Mouse (Mus musculus): ENCODE data around the gene Ptprg.

The Ptprg gene

GRCm38 (mm10) chr14:11822830-11823700 lies 269.7 kb downstream of the Ptprg start:
- DNase-seq (ENCODE audit: low spot score): no peak

- DNase-seq (ENCODE audit: low spot score): no peak
These were observed 270.4 kb downstream of the Ptprg start for GRCm38 (mm10) chr14:11823701-11824095.

GRCm38 (mm10) chr14:11824915-11825314 lies 271.6 kb downstream of the Ptprg start:
- no peak for DNase-seq (ENCODE audit: low spot score)

GRCm38 (mm10) chr14:11825551-11825950 lies 272.2 kb downstream of the Ptprg start:
- DNase-seq (ENCODE audit: low spot score): no peak

GRCm38 (mm10) chr14:11828086-11828485 lies 274.8 kb downstream of the Ptprg start:
- DNase-seq (ENCODE audit: low spot score): no peak

- DNase-seq (ENCODE audit: low spot score): no peak
These were observed 280.3 kb downstream of the Ptprg start for GRCm38 (mm10) chr14:11833678-11834077.

- DNase-seq (ENCODE audit: low spot score): no peak
These were observed 282.5 kb downstream of the Ptprg start for GRCm38 (mm10) chr14:11835706-11836445.

- DNase-seq (ENCODE audit: low spot score): no peak
These were observed 284.4 kb downstream of the Ptprg start for GRCm38 (mm10) chr14:11837714-11838113.

- peak; percentile 8 for DNase-seq (ENCODE audit: low spot score)
These were observed 288.3 kb downstream of the Ptprg start for GRCm38 (mm10) chr14:11841621-11842020.

- no peak for DNase-seq (ENCODE audit: low spot score)
These were observed 299.6 kb downstream of the Ptprg start for GRCm38 (mm10) chr14:11852896-11853295.

GRCm38 (mm10) chr14:11855499-11855898 lies 302.2 kb downstream of the Ptprg start:
- DNase-seq (ENCODE audit: low spot score): no peak

- DNase-seq (ENCODE audit: low spot score): no peak
These were observed 304.7 kb downstream of the Ptprg start for GRCm38 (mm10) chr14:11857928-11858481.

- no peak for DNase-seq (ENCODE audit: low spot score)
These were observed 310.0 kb downstream of the Ptprg start for GRCm38 (mm10) chr14:11863286-11863685.

GRCm38 (mm10) chr14:11864840-11865239 lies 311.5 kb downstream of the Ptprg start:
- DNase-seq (ENCODE audit: low spot score): no peak

- no peak for DNase-seq (ENCODE audit: low spot score)
These were observed 312.0 kb downstream of the Ptprg start for GRCm38 (mm10) chr14:11865332-11865731.

GRCm38 (mm10) chr14:11865872-11866271 lies 312.5 kb downstream of the Ptprg start:
- no peak for DNase-seq (ENCODE audit: low spot score)

GRCm38 (mm10) chr14:11866416-11866815 lies 313.1 kb downstream of the Ptprg start:
- DNase-seq (ENCODE audit: low spot score): no peak

GRCm38 (mm10) chr14:11868636-11869035 lies 315.3 kb downstream of the Ptprg start:
- peak; percentile 80 for DNase-seq (ENCODE audit: low spot score)

- DNase-seq (ENCODE audit: low spot score): no peak
These were observed 318.5 kb downstream of the Ptprg start for GRCm38 (mm10) chr14:11871752-11872344.

- DNase-seq (ENCODE audit: low spot score): no peak
These were observed 320.9 kb downstream of the Ptprg start for GRCm38 (mm10) chr14:11874266-11874665.

- no peak for DNase-seq (ENCODE audit: low spot score)
These were observed 321.9 kb downstream of the Ptprg start for GRCm38 (mm10) chr14:11874960-11875889.

Data from lung, postnatal 25 days (tissue).